Mouse (Mus musculus) hindbrain, embryonic 13.5 days (tissue): Measurements from ENCODE around the gene Npy4r. TPM values are rescaled to one million over a fixed set of nuclear protein-coding genes. Genes with fewer than 3 reads are reported as not detected.

Experiments
- ATAC-seq: fragments of 200-750 bp; cut with Nextera tagmentation; 2 replicates; pipeline ENCODE4 v1.8.0; 2017; ENCODE audit warnings: moderate TSS enrichment; ENCODE audit not compliant: low FRiP score
- H3K27ac ChIP-seq: fragments of 300-500 bp; sonication (generic); 2 replicates; pipeline ENCODE4 v1.5.1; 2015; ENCODE audit warnings: inconsistent platforms, mild to moderate bottlenecking, moderate library complexity
- H3K27me3 ChIP-seq: fragments of 300-500 bp; sonication (generic); 2 replicates; pipeline ENCODE4 v1.6.1; 2015; ENCODE audit warnings: mild to moderate bottlenecking, inconsistent platforms
- H3K36me3 ChIP-seq: fragments of 300-500 bp; sonication (generic); 2 replicates; pipeline ENCODE4 v1.6.1; 2015; ENCODE audit warnings: mild to moderate bottlenecking, inconsistent platforms
- H3K4me1 ChIP-seq: fragments of 300-500 bp; sonication (generic); replicated peaks from 2 replicates; pipeline ENCODE4 v1.6.1; 2015; ENCODE audit warnings: inconsistent platforms
- H3K4me2 ChIP-seq: fragments of 300-500 bp; sonication (generic); 2 replicates; pipeline ENCODE4 v1.6.1; 2015; ENCODE audit warnings: inconsistent platforms, mild to moderate bottlenecking, moderate library complexity
- H3K4me3 ChIP-seq: fragments of 300-500 bp; sonication (generic); 2 replicates; pipeline ENCODE4 v1.5.1; 2015; ENCODE audit warnings: mild to moderate bottlenecking, inconsistent platforms
- H3K9ac ChIP-seq: fragments of 300-500 bp; sonication (generic); 2 replicates; pipeline ENCODE4 v1.6.1; 2015; ENCODE audit warnings: mild to moderate bottlenecking, inconsistent platforms
- H3K9me3 ChIP-seq: fragments of 300-500 bp; sonication (generic); 2 replicates; pipeline ENCODE4 v1.6.1; 2016; ENCODE audit warnings: inconsistent platforms
- WGBS: fragments of 180-500 bp; shearing (Covaris S2); methylation state at CpG from one replicate; pipeline ENCODE4 v1.1.7; 2015; 5-methylcytosine and 5-hydroxymethylcytosine counted together
- polyA plus RNA-seq: library from polyadenylated mRNA; unstranded; fragments of >200 nt; fragmentation: Nextera tagmentation; extraction: Ambion mirVana; gene quantifications from 2 replicates; pipeline ENCODE4 v1.2.1, GENCODE M21; 2015

The Npy4r gene
- polyA plus RNA-seq, 1 experiment from 2014 or later: 0.18 TPM

- ATAC-seq: peak; percentile 83; the same call in 1 of the 2 replicates
- no peaks in the 10 kb centered on the region for H3K36me3 ChIP-seq
Measured at GRCm38 (mm10) chr14:34154601-34155337, 2.5 kb upstream of the Npy4r start.

GRCm38 (mm10) chr14:34142915-34143314 is 9.4 kb downstream of the Npy4r start:
- H3K36me3 ChIP-seq: no peaks in the 10 kb centered on the region
- H3K4me3 ChIP-seq: no peak overlapping the region
- no peak for ATAC-seq
- no peak overlapping the region for H3K27ac ChIP-seq
- 93% methylated on average over 10 of the region's 10 CpGs for WGBS
- no peaks in the 10 kb centered on the region for H3K27me3 ChIP-seq
- H3K9me3 ChIP-seq: no peaks in the 10 kb centered on the region
- H3K4me1 ChIP-seq: no peaks in the 10 kb centered on the region
- H3K9ac ChIP-seq: no peak overlapping the region
- no peak overlapping the region for H3K4me2 ChIP-seq

More at GRCm38 (mm10) chr14:34154601-34155337, 2.5 kb upstream of the Npy4r start:
- H3K4me1 ChIP-seq: peaks cover 10% of the 10 kb centered on the region
- 0 out of 2 replicates have a peak, but pooled peaks cover 7% of the 10 kb centered on the region for H3K27me3 ChIP-seq
- H3K27ac ChIP-seq: no peak overlapping the region
- 60% methylated on average over 9 of the region's 9 CpGs for WGBS
- H3K4me2 ChIP-seq: no peak overlapping the region
- H3K9me3 ChIP-seq: no peaks in the 10 kb centered on the region
- no peak overlapping the region for H3K4me3 ChIP-seq
- H3K9ac ChIP-seq: no peak overlapping the region

GRCm38 (mm10) chr14:34142316-34142715 is 10.0 kb downstream of the Npy4r start:
- ATAC-seq: no peak
- no peaks in the 10 kb centered on the region for H3K9me3 ChIP-seq
- H3K36me3 ChIP-seq: no peaks in the 10 kb centered on the region
- no peaks in the 10 kb centered on the region for H3K4me1 ChIP-seq
- 83% methylated on average over 1 of the region's 1 CpGs for WGBS
- H3K9ac ChIP-seq: no peak overlapping the region
- H3K27ac ChIP-seq: no peak overlapping the region
- H3K27me3 ChIP-seq: no peaks in the 10 kb centered on the region
- H3K4me2 ChIP-seq: no peak overlapping the region
- no peak overlapping the region for H3K4me3 ChIP-seq

GRCm38 (mm10) chr14:34139671-34140664 is 12.3 kb downstream of the Npy4r start:
- 80% methylated on average over 15 of the region's 15 CpGs for WGBS
- Histone ChIP-seq H3K4me3 (no peak overlapping the region), H3K27me3 (no peaks in the 10 kb centered on the region), H3K9me3 (no peaks in the 10 kb centered on the region), H3K4me2 (no peak overlapping the region), H3K4me1 (no peaks in the 10 kb centered on the region), H3K36me3 (no peaks in the 10 kb centered on the region), H3K27ac (no peak overlapping the region), H3K9ac (no peak overlapping the region)
- ATAC-seq: no peak

GRCm38 (mm10) chr14:34135391-34135790 is 16.9 kb downstream of the Npy4r start:
- Histone ChIP-seq H3K4me1 (peaks cover 6% of the 10 kb centered on the region; the same call in 1 of the 2 replicates), H3K9ac (no peak overlapping the region), H3K27ac (no peak overlapping the region), H3K27me3 (no peaks in the 10 kb centered on the region), H3K4me3 (no peak overlapping the region), H3K36me3 (no peaks in the 10 kb centered on the region), H3K9me3 (no peaks in the 10 kb centered on the region), H3K4me2 (no peak overlapping the region)
- no peak for ATAC-seq

- WGBS: 64% methylated on average over 6 of the region's 6 CpGs
- ATAC-seq: no peak
Measured at GRCm38 (mm10) chr14:34131216-34131615, 21.1 kb downstream of the Npy4r start.

GRCm38 (mm10) chr14:34121691-34122090 is 30.6 kb downstream of the Npy4r start:
- no peaks in the 10 kb centered on the region; the same call in 1 of the 2 replicates for H3K4me1 ChIP-seq
- H3K9me3 ChIP-seq: no peaks in the 10 kb centered on the region
- ATAC-seq: no peak
- no peaks in the 10 kb centered on the region for H3K27me3 ChIP-seq
- no peaks in the 10 kb centered on the region for H3K36me3 ChIP-seq
- H3K4me3 ChIP-seq: no peak overlapping the region
- H3K27ac ChIP-seq: no peak overlapping the region
- H3K9ac ChIP-seq: no peak overlapping the region
- 90% methylated on average over 4 of the region's 4 CpGs for WGBS
- H3K4me2 ChIP-seq: no peak overlapping the region

More at GRCm38 (mm10) chr14:34131216-34131615, 21.1 kb downstream of the Npy4r start:
- no peaks in the 10 kb centered on the region for H3K9me3 ChIP-seq
- H3K27me3 ChIP-seq: no peaks in the 10 kb centered on the region
- H3K4me3 ChIP-seq: no peak overlapping the region
- H3K27ac ChIP-seq: no peak overlapping the region
- H3K36me3 ChIP-seq: no peaks in the 10 kb centered on the region
- H3K9ac ChIP-seq: no peak overlapping the region
- peaks cover 6% of the 10 kb centered on the region; the same call in 1 of the 2 replicates for H3K4me1 ChIP-seq
- no peak overlapping the region for H3K4me2 ChIP-seq

- no peak overlapping the region for H3K9ac ChIP-seq
- no peaks in the 10 kb centered on the region for H3K9me3 ChIP-seq
- WGBS: 92% methylated on average over 3 of the region's 3 CpGs
- H3K4me1 ChIP-seq: no peaks in the 10 kb centered on the region; the same call in 1 of the 2 replicates
- H3K4me3 ChIP-seq: no peak overlapping the region
- no peaks in the 10 kb centered on the region for H3K36me3 ChIP-seq
- no peak for ATAC-seq
- no peaks in the 10 kb centered on the region for H3K27me3 ChIP-seq
- no peak overlapping the region for H3K4me2 ChIP-seq
- H3K27ac ChIP-seq: no peak overlapping the region
Measured at GRCm38 (mm10) chr14:34120923-34121351, 31.4 kb downstream of the Npy4r start.

- Histone ChIP-seq H3K4me3 (no peak overlapping the region), H3K36me3 (no peaks in the 10 kb centered on the region), H3K9ac (no peak overlapping the region), H3K9me3 (no peaks in the 10 kb centered on the region), H3K27me3 (no peaks in the 10 kb centered on the region), H3K4me1 (no peaks in the 10 kb centered on the region; the same call in 1 of the 2 replicates), H3K27ac (no peak overlapping the region), H3K4me2 (no peak overlapping the region)
- ATAC-seq: no peak
- 75% methylated on average over 12 of the region's 12 CpGs for WGBS
Measured at GRCm38 (mm10) chr14:34120016-34120910, 32.0 kb downstream of the Npy4r start.

GRCm38 (mm10) chr14:34119046-34119723 is 33.1 kb downstream of the Npy4r start:
- Histone ChIP-seq H3K4me2 (no peak overlapping the region), H3K9me3 (no peaks in the 10 kb centered on the region), H3K27me3 (no peaks in the 10 kb centered on the region), H3K9ac (no peak overlapping the region), H3K4me3 (no peak overlapping the region), H3K27ac (no peak overlapping the region), H3K36me3 (no peaks in the 10 kb centered on the region), H3K4me1 (no peaks in the 10 kb centered on the region; the same call in 1 of the 2 replicates)
- ATAC-seq: no peak
- WGBS: 78% methylated on average over 7 of the region's 7 CpGs

GRCm38 (mm10) chr14:34114311-34114710 is 38.0 kb downstream of the Npy4r start:
- Histone ChIP-seq H3K27ac (no peak overlapping the region), H3K27me3 (no peaks in the 10 kb centered on the region), H3K36me3 (no peaks in the 10 kb centered on the region), H3K4me2 (no peak overlapping the region), H3K9me3 (no peaks in the 10 kb centered on the region), H3K4me3 (no peak overlapping the region), H3K9ac (no peak overlapping the region), H3K4me1 (no peaks in the 10 kb centered on the region)
- no peak for ATAC-seq
- 91% methylated on average over 4 of the region's 4 CpGs for WGBS
